Mouse (Mus musculus): ENCODE results near the gene Igfbp3. TPM values are rescaled to one million over a fixed set of nuclear protein-coding genes. Genes with fewer than 3 reads are reported as not detected.

Igfbp3 gene
- polyA plus RNA-seq, 1 experiment: 13.9 TPM

- no peak for DNase-seq (ENCODE audit: extremely low spot score in 1 of 2, low spot score in 1 of 2)
Measured at GRCm38 (mm10) chr11:7212126-7212798, 1.5 kb downstream of the Igfbp3 start.

GRCm38 (mm10) chr11:7211211-7211610 is 2.5 kb downstream of the Igfbp3 start:
- no peak for DNase-seq (ENCODE audit: extremely low spot score in 1 of 2, low spot score in 1 of 2)

GRCm38 (mm10) chr11:7210343-7210742 is 3.4 kb downstream of the Igfbp3 start:
- DNase-seq (ENCODE audit: extremely low spot score in 1 of 2, low spot score in 1 of 2): peak in 1 of 2 experiments; percentile 89

GRCm38 (mm10) chr11:7203846-7204245 is 9.9 kb downstream of the Igfbp3 start:
- no peak for DNase-seq (ENCODE audit: extremely low spot score in 1 of 2, low spot score in 1 of 2)

- no peak for DNase-seq (ENCODE audit: extremely low spot score in 1 of 2, low spot score in 1 of 2)
Measured at GRCm38 (mm10) chr11:7202206-7202605, 11.5 kb downstream of the Igfbp3 start.

GRCm38 (mm10) chr11:7200393-7200783 is 13.3 kb downstream of the Igfbp3 start:
- DNase-seq (ENCODE audit: extremely low spot score in 1 of 2, low spot score in 1 of 2): no peak

- peak in 1 of 2 experiments; percentile 86 for DNase-seq (ENCODE audit: extremely low spot score in 1 of 2, low spot score in 1 of 2)
Measured at GRCm38 (mm10) chr11:7199736-7200392, 13.9 kb downstream of the Igfbp3 start.

GRCm38 (mm10) chr11:7198481-7199256 is 15.1 kb downstream of the Igfbp3 start:
- DNase-seq (ENCODE audit: extremely low spot score in 1 of 2, low spot score in 1 of 2): no peak

GRCm38 (mm10) chr11:7198006-7198405 is 15.7 kb downstream of the Igfbp3 start:
- DNase-seq (ENCODE audit: extremely low spot score in 1 of 2, low spot score in 1 of 2): no peak

- no peak for DNase-seq (ENCODE audit: extremely low spot score in 1 of 2, low spot score in 1 of 2)
Measured at GRCm38 (mm10) chr11:7197491-7197941, 16.2 kb downstream of the Igfbp3 start, which contains the start of gene Igfbp1. TSS of gene Igfbp1 (plus strand) at chr11:7197782.

- DNase-seq (ENCODE audit: extremely low spot score in 1 of 2, low spot score in 1 of 2): no peak
Measured at GRCm38 (mm10) chr11:7195312-7195685, 18.4 kb downstream of the Igfbp3 start.

GRCm38 (mm10) chr11:7194432-7195311 is 19.1 kb downstream of the Igfbp3 start:
- no peak for DNase-seq (ENCODE audit: extremely low spot score in 1 of 2, low spot score in 1 of 2)

- DNase-seq (ENCODE audit: extremely low spot score in 1 of 2, low spot score in 1 of 2): no peak
Measured at GRCm38 (mm10) chr11:7193134-7193533, 20.6 kb downstream of the Igfbp3 start.

- no peak for DNase-seq (ENCODE audit: extremely low spot score in 1 of 2, low spot score in 1 of 2)
Measured at GRCm38 (mm10) chr11:7192710-7193109, 21.0 kb downstream of the Igfbp3 start.

- DNase-seq (ENCODE audit: extremely low spot score in 1 of 2, low spot score in 1 of 2): no peak
Measured at GRCm38 (mm10) chr11:7188469-7188868, 25.3 kb downstream of the Igfbp3 start, which contains the start of gene Gm11985. TSS of gene Gm11985 (minus strand) at chr11:7188569.

GRCm38 (mm10) chr11:7187472-7187871 is 26.3 kb downstream of the Igfbp3 start:
- no peak for DNase-seq (ENCODE audit: extremely low spot score in 1 of 2, low spot score in 1 of 2)

- no peak for DNase-seq (ENCODE audit: extremely low spot score in 1 of 2, low spot score in 1 of 2)
Measured at GRCm38 (mm10) chr11:7184420-7184819, 29.3 kb downstream of the Igfbp3 start.

- DNase-seq (ENCODE audit: extremely low spot score in 1 of 2, low spot score in 1 of 2): no peak
Measured at GRCm38 (mm10) chr11:7182409-7183042, 31.2 kb downstream of the Igfbp3 start.

GRCm38 (mm10) chr11:7179276-7179675 is 34.4 kb downstream of the Igfbp3 start:
- DNase-seq (ENCODE audit: extremely low spot score in 1 of 2, low spot score in 1 of 2): no peak

GRCm38 (mm10) chr11:7178724-7179123 is 35.0 kb downstream of the Igfbp3 start:
- DNase-seq (ENCODE audit: extremely low spot score in 1 of 2, low spot score in 1 of 2): no peak

Data from frontal cortex, adult 2 months (tissue).